Mouse (Mus musculus): ENCODE results near the gene Psmd11. TPM values are rescaled to one million over a fixed set of nuclear protein-coding genes. Genes with fewer than 3 reads are reported as not detected.

Gene Psmd11
- total and polyA plus RNA-seq, 2 experiments from 2014 or later: 31.2 to 272 TPM

DNA sequence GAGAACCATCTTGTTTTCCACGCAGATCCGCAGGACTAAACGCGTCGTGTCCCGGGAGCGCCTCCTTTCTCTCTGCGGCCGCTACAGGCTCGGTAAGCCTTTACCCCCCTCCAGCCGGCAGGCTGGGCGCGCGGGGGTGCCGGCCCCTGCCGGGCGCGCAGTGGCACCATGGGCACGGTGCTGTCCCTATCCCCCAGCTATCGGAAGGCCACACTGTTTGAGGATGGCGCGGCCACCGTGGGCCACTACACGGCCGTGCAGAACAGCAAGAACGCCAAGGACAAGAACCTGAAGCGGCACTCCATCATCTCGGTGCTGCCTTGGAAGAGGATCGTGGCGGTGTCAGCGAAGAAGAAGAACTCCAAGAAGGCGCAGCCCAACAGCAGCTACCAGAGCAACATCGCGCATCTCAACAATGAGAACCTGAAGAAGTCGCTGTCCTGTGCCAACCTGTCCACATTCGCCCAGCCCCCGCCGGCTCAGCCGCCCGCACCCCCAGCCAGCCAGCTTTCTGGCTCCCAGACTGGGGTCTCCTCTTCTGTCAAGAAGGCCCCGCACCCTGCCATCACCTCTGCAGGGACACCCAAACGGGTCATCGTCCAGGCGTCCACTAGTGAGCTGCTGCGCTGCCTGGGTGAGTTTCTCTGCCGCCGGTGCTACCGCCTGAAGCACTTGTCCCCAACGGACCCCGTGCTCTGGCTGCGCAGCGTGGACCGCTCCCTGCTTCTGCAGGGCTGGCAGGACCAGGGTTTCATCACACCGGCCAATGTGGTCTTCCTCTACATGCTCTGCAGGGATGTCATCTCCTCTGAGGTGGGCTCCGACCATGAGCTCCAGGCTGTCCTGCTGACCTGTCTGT lies 49.2 kb downstream of the Psmd11 start:
- H3K36me3 ChIP-seq (ENCODE audit: insufficient read depth, low read length): no peaks in the 10 kb centered on the region; the same call in 1 of the 2 replicates
- H3K27me3 ChIP-seq (ENCODE audit: insufficient read depth, low read length): no peaks in the 10 kb centered on the region
- ATAC-seq: peak; percentile 16; the same call in 1 of the 2 replicates
- TF ChIP-seq CTCF (IDR thresholded peaks at IDR 0.05; ENCODE audit: low read depth): no peak
- peak overlapping the region; percentile 91 for H3K4me3 ChIP-seq (ENCODE audit: low read length)
- H3K27ac ChIP-seq: peak overlapping the region; percentile 97
- no peaks in the 10 kb centered on the region for H3K9me3 ChIP-seq (ENCODE audit: low read length)
- peaks cover 10% of the 10 kb centered on the region for H3K4me1 ChIP-seq (ENCODE audit: insufficient read depth, low read length)
- WGBS: 7% methylated on average over 55 of the region's 55 CpGs
- H3K9ac ChIP-seq (replicated peaks; ENCODE audit: low read length): peak overlapping the region; percentile 95
- DNase-seq (ENCODE audit: low spot score): peak; percentile 45
- H3K4me2 ChIP-seq (ENCODE audit: low read depth, low read length): peak overlapping the region; percentile 87

DNA sequence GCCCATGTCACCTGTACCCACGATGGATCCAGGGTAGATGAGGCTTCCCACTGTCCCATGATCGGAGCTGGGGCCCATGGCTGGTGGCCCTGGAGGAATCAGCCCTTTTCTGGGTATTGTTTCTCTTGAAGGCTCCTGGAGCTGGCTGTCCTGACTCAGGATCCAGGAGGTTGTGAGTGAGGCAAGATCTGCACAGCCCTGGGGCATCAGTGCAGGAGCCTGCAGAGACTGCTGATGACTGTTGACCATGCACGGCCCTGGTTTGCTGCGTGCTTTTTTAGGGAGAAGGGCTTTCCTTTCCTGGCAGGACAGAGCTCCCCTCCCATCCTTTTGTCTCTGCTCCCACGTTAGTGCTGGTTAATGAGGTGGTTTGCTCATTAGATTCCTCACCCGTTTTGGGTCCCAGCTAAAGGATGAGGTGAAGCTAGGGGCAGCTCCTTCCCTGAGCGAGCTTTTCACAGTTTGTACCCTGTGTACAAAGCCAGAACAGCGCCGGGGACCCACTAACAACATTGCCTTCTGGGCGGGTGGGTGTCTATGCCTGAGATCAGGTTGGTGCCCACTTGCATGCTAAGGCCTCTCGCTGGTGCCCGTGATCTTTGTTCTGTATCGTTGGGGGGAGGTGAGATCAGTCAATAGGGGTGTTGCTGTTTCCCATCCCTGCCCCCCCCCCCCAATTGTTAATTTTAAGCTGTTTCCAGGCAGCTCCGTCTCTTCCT lies 50.4 kb downstream of the Psmd11 start:
- Histone ChIP-seq H3K9me3 (ENCODE audit: low read length) (no peaks in the 10 kb centered on the region), H3K4me2 (ENCODE audit: low read depth, low read length) (peak overlapping the region; percentile 87), H3K27me3 (ENCODE audit: insufficient read depth, low read length) (no peaks in the 10 kb centered on the region), H3K4me3 (ENCODE audit: low read length) (peak overlapping the region; percentile 91), H3K36me3 (ENCODE audit: insufficient read depth, low read length) (no peaks in the 10 kb centered on the region; the same call in 1 of the 2 replicates), H3K9ac (replicated peaks; ENCODE audit: low read length) (peak overlapping the region; percentile 95), H3K27ac (peak overlapping the region; percentile 97), H3K4me1 (ENCODE audit: insufficient read depth, low read length) (peaks cover 21% of the 10 kb centered on the region)
- no peak for TF ChIP-seq CTCF (IDR thresholded peaks at IDR 0.05; ENCODE audit: low read depth)
- no peak for ATAC-seq
- WGBS: 24% methylated on average over 14 of the region's 14 CpGs
- peak; percentile 46 for DNase-seq (ENCODE audit: low spot score)

DNA sequence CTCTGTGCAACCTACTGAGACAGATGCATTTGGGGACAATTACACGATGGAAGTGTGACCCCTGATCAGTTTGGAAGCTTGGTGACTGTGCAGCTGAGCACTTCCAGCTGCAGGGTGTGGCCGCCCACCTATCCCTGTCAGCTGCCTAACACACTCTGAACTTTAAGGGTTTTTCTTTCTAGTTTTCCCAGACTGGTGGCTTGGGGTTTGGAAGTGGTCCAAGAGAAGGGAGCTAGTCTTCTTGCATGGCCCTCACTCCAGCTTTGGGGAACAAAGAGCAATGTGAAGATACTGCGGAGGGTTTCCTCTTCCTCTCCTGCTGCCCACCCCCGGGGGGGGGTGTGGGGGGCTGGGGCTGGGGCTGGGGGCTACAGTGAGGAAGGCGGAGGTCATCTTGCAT lies 51.0 kb downstream of the Psmd11 start:
- peaks cover 25% of the 10 kb centered on the region for H3K4me1 ChIP-seq (ENCODE audit: insufficient read depth, low read length)
- ATAC-seq (no peak), DNase-seq (ENCODE audit: low spot score) (peak; percentile 55)
- no peaks in the 10 kb centered on the region; the same call in 1 of the 2 replicates for H3K36me3 ChIP-seq (ENCODE audit: insufficient read depth, low read length)
- H3K9ac ChIP-seq (replicated peaks; ENCODE audit: low read length): peak overlapping the region; percentile 95
- peak overlapping the region; percentile 87 for H3K4me2 ChIP-seq (ENCODE audit: low read depth, low read length)
- 35% methylated on average over 5 of the region's 5 CpGs for WGBS
- peak overlapping the region; percentile 91 for H3K4me3 ChIP-seq (ENCODE audit: low read length)
- H3K9me3 ChIP-seq (ENCODE audit: low read length): no peaks in the 10 kb centered on the region
- no peaks in the 10 kb centered on the region for H3K27me3 ChIP-seq (ENCODE audit: insufficient read depth, low read length)
- peak overlapping the region; percentile 97 for H3K27ac ChIP-seq
- TF ChIP-seq CTCF (IDR thresholded peaks at IDR 0.05; ENCODE audit: low read depth): no peak

DNA sequence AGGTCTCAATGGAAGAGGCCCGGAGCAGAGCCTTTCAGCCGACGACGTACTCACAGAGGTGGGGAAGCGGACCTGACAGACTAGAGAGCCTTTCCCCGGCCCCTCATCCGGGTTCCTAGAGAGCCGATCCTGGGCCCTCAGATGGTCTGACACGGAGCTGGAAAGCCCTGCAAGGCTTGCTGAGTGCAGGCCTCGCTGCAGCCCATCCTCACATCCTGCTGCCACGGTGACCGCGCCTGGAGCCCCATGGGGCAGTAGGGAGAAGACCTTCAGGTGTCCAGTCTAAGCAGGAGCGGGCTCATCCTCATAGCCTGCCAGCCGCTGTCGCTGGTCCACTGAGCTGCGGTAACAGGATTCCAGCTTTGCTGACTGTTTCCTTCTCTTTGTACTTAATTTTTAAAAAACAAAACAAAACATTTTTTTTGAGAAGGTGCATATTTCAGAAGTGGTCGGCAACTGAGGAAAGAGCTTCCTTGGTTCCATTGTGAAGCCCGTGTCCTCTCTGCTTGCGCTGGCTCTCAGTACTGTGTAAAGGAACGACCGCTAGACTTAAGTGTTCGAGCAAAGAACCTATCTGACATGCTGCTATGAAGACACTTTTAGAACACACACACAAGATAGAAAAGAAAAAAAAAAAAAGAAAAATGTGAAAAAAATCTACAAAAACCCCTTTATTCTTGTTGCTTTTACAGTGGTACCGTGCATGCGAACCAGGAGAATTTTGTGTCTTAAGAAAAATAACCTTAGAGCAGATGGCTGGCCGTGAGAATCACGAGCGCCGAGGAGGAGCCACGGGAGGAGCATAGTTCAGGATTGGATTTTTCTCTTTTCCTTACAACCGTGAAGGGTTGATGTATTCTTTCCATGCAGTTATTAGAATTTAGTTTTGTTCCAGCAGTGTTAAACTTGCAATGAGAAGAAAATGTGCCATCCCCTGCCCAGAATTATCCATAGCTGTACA lies 51.8 kb downstream of the Psmd11 start:
- H3K4me2 ChIP-seq (ENCODE audit: low read depth, low read length): peak overlapping the region; percentile 87
- DNase-seq (ENCODE audit: low spot score) (no peak), ATAC-seq (no peak)
- H3K27ac ChIP-seq: peak overlapping the region; percentile 97
- H3K27me3 ChIP-seq (ENCODE audit: insufficient read depth, low read length): no peaks in the 10 kb centered on the region
- H3K36me3 ChIP-seq (ENCODE audit: insufficient read depth, low read length): no peaks in the 10 kb centered on the region; the same call in 1 of the 2 replicates
- H3K4me1 ChIP-seq (ENCODE audit: insufficient read depth, low read length): peaks cover 31% of the 10 kb centered on the region
- 42% methylated on average over 31 of the region's 31 CpGs for WGBS
- H3K9ac ChIP-seq (replicated peaks; ENCODE audit: low read length): peak overlapping the region; percentile 95
- no peaks in the 10 kb centered on the region for H3K9me3 ChIP-seq (ENCODE audit: low read length)
- TF ChIP-seq CTCF (IDR thresholded peaks at IDR 0.05; ENCODE audit: low read depth): no peak
- H3K4me3 ChIP-seq (ENCODE audit: low read length): peak overlapping the region; percentile 91

DNA sequence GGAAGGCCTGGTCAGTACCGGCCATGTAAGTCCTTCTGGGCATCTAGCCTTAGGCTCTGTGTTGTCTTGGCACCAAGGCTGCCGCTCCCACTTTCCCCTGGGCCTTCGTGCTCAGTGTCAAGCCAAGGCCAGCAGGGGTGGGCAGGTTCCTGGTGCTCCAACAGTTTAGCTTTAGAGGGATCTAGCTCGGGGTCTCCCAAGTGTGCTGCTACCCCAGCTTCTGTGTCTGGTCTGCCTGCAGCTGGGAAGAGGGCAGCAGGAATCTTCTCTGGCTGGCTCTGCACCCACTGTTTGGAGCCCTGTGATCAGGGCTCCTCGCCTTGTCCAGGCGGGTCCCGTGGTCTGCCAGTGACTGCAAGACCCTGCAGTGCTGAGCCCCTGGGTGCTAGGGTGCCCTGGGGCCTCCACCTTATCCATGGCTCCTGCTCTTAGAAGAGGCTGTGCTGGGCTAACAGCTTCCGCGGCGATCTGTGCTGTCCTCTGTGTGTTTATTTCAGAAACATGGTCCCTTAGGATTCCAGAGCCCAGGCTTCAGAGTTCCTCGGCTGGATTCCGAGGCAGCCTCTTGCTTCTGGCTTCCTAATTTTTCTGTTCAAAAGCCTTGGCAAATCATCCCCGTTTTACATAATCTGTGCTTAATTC lies 53.1 kb downstream of the Psmd11 start:
- Histone ChIP-seq H3K27ac (peak overlapping the region; percentile 46), H3K27me3 (ENCODE audit: insufficient read depth, low read length) (no peaks in the 10 kb centered on the region), H3K9ac (replicated peaks; ENCODE audit: low read length) (peak overlapping the region; percentile 95), H3K4me3 (ENCODE audit: low read length) (peak overlapping the region; percentile 91), H3K36me3 (ENCODE audit: insufficient read depth, low read length) (no peaks in the 10 kb centered on the region; the same call in 1 of the 2 replicates), H3K4me2 (ENCODE audit: low read depth, low read length) (peak overlapping the region; percentile 87), H3K4me1 (ENCODE audit: insufficient read depth, low read length) (peaks cover 37% of the 10 kb centered on the region), H3K9me3 (ENCODE audit: low read length) (no peaks in the 10 kb centered on the region)
- no peak for ATAC-seq
- DNase-seq (ENCODE audit: low spot score): no peak
- TF ChIP-seq CTCF (IDR thresholded peaks at IDR 0.05; ENCODE audit: low read depth): no peak
- WGBS: 47% methylated on average over 13 of the region's 13 CpGs
